Mouse (Mus musculus): Measurements from ENCODE around the gene Lrrc47. TPM values are rescaled to one million over a fixed set of nuclear protein-coding genes. Genes with fewer than 3 reads are reported as not detected.

The Lrrc47 gene
- polyA plus RNA-seq, 1 experiment from 2014 or later: 10.9 TPM

DNA sequence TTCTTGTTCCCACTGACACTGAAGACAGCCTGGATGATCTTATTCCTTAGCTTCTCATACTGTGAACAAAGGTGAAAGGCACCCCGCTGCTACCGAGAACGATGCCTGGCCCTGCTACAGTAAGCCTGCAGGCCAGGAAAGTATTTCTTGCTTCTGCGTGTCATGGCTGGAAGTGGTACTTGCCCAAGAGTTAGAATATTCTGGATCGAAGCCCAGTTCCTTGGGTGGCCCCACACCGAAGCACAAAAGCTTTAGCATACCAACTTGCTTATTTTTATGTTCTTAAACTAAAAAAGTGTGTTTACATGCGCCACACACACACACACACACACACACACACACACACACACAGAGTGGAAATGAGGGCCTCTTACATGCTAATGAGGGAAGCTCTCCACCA lies 16.5 kb downstream of the Lrrc47 start:
- H3K4me2 ChIP-seq (ENCODE audit: low read depth, low read length): no peak overlapping the region
- H3K9me3 ChIP-seq (replicated peaks; ENCODE audit: control insufficient read depth, low read length): no peaks in the 10 kb centered on the region
- peaks cover 32% of the 10 kb centered on the region for H3K4me1 ChIP-seq (ENCODE audit: control insufficient read depth, insufficient read depth, low read length)
- 73% methylated on average over 7 of the region's 7 CpGs for WGBS
- H3K27me3 ChIP-seq (ENCODE audit: control insufficient read depth, insufficient read depth, low read length): no peaks in the 10 kb centered on the region
- no peaks in the 10 kb centered on the region for H3K36me3 ChIP-seq (ENCODE audit: control insufficient read depth, insufficient read depth, low read length)
- H3K27ac ChIP-seq (ENCODE audit: low read length): no peak overlapping the region
- no peak overlapping the region for H3K9ac ChIP-seq (ENCODE audit: low read length)
- H3K4me3 ChIP-seq (replicated peaks; ENCODE audit: low read length): no peak overlapping the region
- no peak for ATAC-seq (ENCODE audit: insufficient read depth, low FRiP score)

DNA sequence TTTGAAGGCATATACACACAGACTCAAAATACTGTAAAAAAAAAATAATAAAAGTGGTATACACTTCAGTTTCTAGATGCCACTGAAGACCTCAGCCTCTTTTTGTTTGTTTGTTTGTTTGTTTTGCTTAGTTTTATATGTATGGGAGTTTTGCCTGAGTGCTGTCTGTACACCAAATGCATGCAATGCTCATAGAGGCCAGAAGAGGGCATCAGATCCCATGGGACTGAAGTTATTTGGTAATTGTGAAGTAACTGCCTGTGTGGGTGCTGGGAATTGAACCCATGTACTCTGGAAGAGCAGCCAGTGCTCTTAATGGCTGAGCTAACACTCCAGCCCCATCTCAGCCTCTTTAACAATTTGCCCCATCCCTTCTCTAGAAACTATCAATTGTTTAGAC lies 17.1 kb downstream of the Lrrc47 start:
- Histone ChIP-seq H3K4me1 (ENCODE audit: control insufficient read depth, insufficient read depth, low read length) (peaks cover 26% of the 10 kb centered on the region), H3K9me3 (replicated peaks; ENCODE audit: control insufficient read depth, low read length) (no peaks in the 10 kb centered on the region), H3K4me3 (replicated peaks; ENCODE audit: low read length) (no peak overlapping the region), H3K4me2 (ENCODE audit: low read depth, low read length) (no peak overlapping the region), H3K9ac (ENCODE audit: low read length) (no peak overlapping the region), H3K27ac (ENCODE audit: low read length) (no peak overlapping the region), H3K27me3 (ENCODE audit: control insufficient read depth, insufficient read depth, low read length) (no peaks in the 10 kb centered on the region), H3K36me3 (ENCODE audit: control insufficient read depth, insufficient read depth, low read length) (no peaks in the 10 kb centered on the region)
- no peak for ATAC-seq (ENCODE audit: insufficient read depth, low FRiP score)

DNA sequence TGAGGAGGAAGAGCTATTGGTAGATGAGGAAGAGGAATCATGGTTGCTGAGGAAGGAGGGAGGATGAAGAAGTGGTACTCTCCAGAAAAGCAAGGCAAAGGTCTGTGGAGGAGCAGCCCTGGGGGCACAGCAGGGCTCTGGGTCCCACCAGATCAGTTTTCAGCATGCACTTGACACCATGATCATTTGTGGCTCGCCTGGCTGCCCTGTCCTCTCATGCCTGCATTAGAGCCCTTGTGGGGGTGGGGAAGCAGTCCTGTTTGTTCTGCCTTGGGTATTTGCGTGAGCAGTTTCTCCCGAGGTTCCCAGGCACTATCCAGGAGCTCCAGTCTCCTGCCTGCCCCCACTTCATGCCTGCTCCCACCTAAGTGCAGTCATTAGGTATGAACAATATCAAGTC lies 25.6 kb downstream of the Lrrc47 start:
- H3K4me3 ChIP-seq (replicated peaks; ENCODE audit: low read length): no peak overlapping the region
- no peak for ATAC-seq (ENCODE audit: insufficient read depth, low FRiP score)
- no peaks in the 10 kb centered on the region for H3K27me3 ChIP-seq (ENCODE audit: control insufficient read depth, insufficient read depth, low read length)
- H3K9ac ChIP-seq (ENCODE audit: low read length): no peak overlapping the region
- H3K36me3 ChIP-seq (ENCODE audit: control insufficient read depth, insufficient read depth, low read length): no peaks in the 10 kb centered on the region
- no peak overlapping the region for H3K27ac ChIP-seq (ENCODE audit: low read length)
- H3K4me1 ChIP-seq (ENCODE audit: control insufficient read depth, insufficient read depth, low read length): no peaks in the 10 kb centered on the region
- H3K4me2 ChIP-seq (ENCODE audit: low read depth, low read length): no peak overlapping the region
- 25% methylated on average over 3 of the region's 3 CpGs for WGBS
- no peaks in the 10 kb centered on the region for H3K9me3 ChIP-seq (replicated peaks; ENCODE audit: control insufficient read depth, low read length)

DNA sequence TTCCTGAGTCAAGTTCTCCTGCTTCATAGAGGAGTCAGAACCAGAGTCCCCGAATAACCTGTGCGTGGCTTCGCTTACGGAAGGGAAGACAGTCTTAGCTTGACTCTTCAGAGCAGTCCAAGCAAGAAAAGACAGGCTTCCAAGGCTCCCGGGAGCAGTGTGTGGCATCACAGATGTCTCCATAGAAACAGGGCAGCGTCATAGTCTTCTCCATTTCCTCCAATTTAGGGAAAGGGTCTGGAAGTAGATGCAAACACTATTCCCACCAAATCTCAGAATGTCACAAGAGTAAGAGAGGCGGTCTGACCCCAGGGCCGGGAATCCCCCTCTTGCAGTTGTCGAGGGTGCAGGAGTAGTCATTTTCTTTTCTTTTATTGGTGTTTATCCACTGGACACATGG lies 31.0 kb downstream of the Lrrc47 start, which contains the start of gene Ccdc27:
Gene Ccdc27 (minus strand): TSS at position 101 of the 400 bp plus-strand sequence.
- H3K4me2 ChIP-seq (ENCODE audit: low read depth, low read length): no peak within 1 kb of the TSS
- 81% methylated on average over 9 of the region's 9 CpGs for WGBS
- ATAC-seq (ENCODE audit: insufficient read depth, low FRiP score): no peak
- no peak within 1 kb of the TSS for H3K9ac ChIP-seq (ENCODE audit: low read length)
- H3K4me1 ChIP-seq (ENCODE audit: control insufficient read depth, insufficient read depth, low read length): no peaks in the 10 kb centered on the region
- H3K27ac ChIP-seq (ENCODE audit: low read length): no peak within 1 kb of the TSS
- no peaks in the 10 kb centered on the region for H3K27me3 ChIP-seq (ENCODE audit: control insufficient read depth, insufficient read depth, low read length)
- no peaks in the 10 kb centered on the region for H3K36me3 ChIP-seq (ENCODE audit: control insufficient read depth, insufficient read depth, low read length)
- H3K4me3 ChIP-seq (replicated peaks; ENCODE audit: low read length): no peak within 1 kb of the TSS
- no peaks in the 10 kb centered on the region for H3K9me3 ChIP-seq (replicated peaks; ENCODE audit: control insufficient read depth, low read length)

DNA sequence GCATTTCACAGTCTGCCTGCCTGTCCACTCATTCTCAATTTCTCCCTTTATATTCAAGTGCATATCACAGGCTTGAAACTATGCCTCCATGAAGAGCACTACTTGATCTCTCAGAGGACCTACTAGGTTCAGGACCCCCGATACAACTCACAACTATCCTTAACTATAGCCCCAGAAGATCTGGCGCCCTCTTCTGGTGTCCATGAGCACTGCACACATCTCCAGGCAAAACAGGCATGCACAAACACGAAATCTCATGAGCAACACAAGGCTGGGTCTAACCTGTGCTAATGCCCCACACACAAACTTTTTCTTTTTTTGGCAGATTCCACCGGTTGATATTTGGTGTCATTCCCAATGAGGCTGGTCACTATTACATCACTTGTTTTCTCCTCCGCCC lies 34.3 kb downstream of the Lrrc47 start:
- Histone ChIP-seq H3K36me3 (ENCODE audit: control insufficient read depth, insufficient read depth, low read length) (no peaks in the 10 kb centered on the region), H3K4me2 (ENCODE audit: low read depth, low read length) (no peak overlapping the region), H3K4me3 (replicated peaks; ENCODE audit: low read length) (no peak overlapping the region), H3K27ac (ENCODE audit: low read length) (no peak overlapping the region), H3K27me3 (ENCODE audit: control insufficient read depth, insufficient read depth, low read length) (no peaks in the 10 kb centered on the region), H3K9me3 (replicated peaks; ENCODE audit: control insufficient read depth, low read length) (no peaks in the 10 kb centered on the region), H3K4me1 (ENCODE audit: control insufficient read depth, insufficient read depth, low read length) (no peaks in the 10 kb centered on the region), H3K9ac (ENCODE audit: low read length) (no peak overlapping the region)
- no peak for ATAC-seq (ENCODE audit: insufficient read depth, low FRiP score)
- WGBS: 69% methylated on average over 5 of the region's 5 CpGs

DNA sequence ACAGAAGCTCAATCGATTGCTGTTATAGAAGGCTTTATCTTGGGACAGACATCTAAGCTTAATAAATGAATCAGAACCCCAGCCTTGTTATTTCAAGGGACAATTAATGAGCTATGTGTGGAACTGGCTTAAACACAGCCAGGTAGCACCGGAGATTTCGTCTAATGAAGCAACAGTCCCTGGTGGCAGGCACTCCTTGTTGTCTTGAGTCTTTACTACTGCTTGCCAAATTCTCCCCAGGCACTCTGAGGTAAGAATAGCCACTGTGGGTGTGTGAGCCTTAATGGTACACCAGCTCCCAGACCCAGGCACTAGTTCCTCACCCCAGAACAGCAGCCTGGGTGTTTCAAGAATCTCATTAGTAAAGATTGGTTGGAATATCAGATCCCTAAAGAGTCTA lies 39.9 kb downstream of the Lrrc47 start:
- WGBS: 86% methylated on average over 3 of the region's 3 CpGs
- Histone ChIP-seq H3K4me3 (replicated peaks; ENCODE audit: low read length) (no peak overlapping the region), H3K27me3 (ENCODE audit: control insufficient read depth, insufficient read depth, low read length) (no peaks in the 10 kb centered on the region), H3K36me3 (ENCODE audit: control insufficient read depth, insufficient read depth, low read length) (no peaks in the 10 kb centered on the region), H3K9ac (ENCODE audit: low read length) (no peak overlapping the region), H3K9me3 (replicated peaks; ENCODE audit: control insufficient read depth, low read length) (no peaks in the 10 kb centered on the region), H3K4me1 (ENCODE audit: control insufficient read depth, insufficient read depth, low read length) (no peaks in the 10 kb centered on the region), H3K4me2 (ENCODE audit: low read depth, low read length) (no peak overlapping the region), H3K27ac (ENCODE audit: low read length) (no peak overlapping the region)
- no peak for ATAC-seq (ENCODE audit: insufficient read depth, low FRiP score)

GRCm38 (mm10) chr4:154053065-154053464 lies 41.5 kb downstream of the Lrrc47 start:
- ATAC-seq (ENCODE audit: insufficient read depth, low FRiP score): no peak
- H3K27me3 ChIP-seq (ENCODE audit: control insufficient read depth, insufficient read depth, low read length): no peaks in the 10 kb centered on the region
- no peak overlapping the region for H3K9ac ChIP-seq (ENCODE audit: low read length)
- no peak overlapping the region for H3K27ac ChIP-seq (ENCODE audit: low read length)
- no peak overlapping the region for H3K4me2 ChIP-seq (ENCODE audit: low read depth, low read length)
- WGBS: 59% methylated on average over 4 of the region's 4 CpGs
- H3K9me3 ChIP-seq (replicated peaks; ENCODE audit: control insufficient read depth, low read length): no peaks in the 10 kb centered on the region
- no peak overlapping the region for H3K4me3 ChIP-seq (replicated peaks; ENCODE audit: low read length)
- no peaks in the 10 kb centered on the region for H3K36me3 ChIP-seq (ENCODE audit: control insufficient read depth, insufficient read depth, low read length)
- no peaks in the 10 kb centered on the region for H3K4me1 ChIP-seq (ENCODE audit: control insufficient read depth, insufficient read depth, low read length)

DNA sequence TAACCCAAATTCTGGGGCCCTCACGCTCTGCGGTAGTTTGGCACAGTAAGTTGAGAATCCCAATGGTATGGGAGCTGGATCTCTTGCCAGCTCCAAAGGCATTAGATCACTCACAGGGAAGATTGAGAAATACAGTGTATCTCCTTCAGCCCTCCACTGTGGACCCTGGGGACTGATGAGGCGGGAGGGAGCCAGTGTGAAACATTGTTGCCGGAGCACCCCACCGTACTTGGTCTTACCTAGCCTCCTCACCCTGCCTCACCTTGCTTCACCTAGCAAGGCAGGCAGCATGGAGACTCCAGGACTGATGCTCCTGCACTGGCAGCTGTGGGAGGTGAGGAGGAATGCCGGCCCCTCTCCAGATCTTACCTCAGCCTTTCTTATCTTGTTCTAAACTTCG lies 44.0 kb downstream of the Lrrc47 start:
- Histone ChIP-seq H3K4me3 (replicated peaks; ENCODE audit: low read length) (no peak overlapping the region), H3K36me3 (ENCODE audit: control insufficient read depth, insufficient read depth, low read length) (no peaks in the 10 kb centered on the region), H3K9ac (ENCODE audit: low read length) (no peak overlapping the region), H3K9me3 (replicated peaks; ENCODE audit: control insufficient read depth, low read length) (no peaks in the 10 kb centered on the region), H3K4me1 (ENCODE audit: control insufficient read depth, insufficient read depth, low read length) (no peaks in the 10 kb centered on the region), H3K27ac (ENCODE audit: low read length) (no peak overlapping the region), H3K27me3 (ENCODE audit: control insufficient read depth, insufficient read depth, low read length) (no peaks in the 10 kb centered on the region), H3K4me2 (ENCODE audit: low read depth, low read length) (no peak overlapping the region)
- no peak for ATAC-seq (ENCODE audit: insufficient read depth, low FRiP score)
- WGBS: 81% methylated on average over 7 of the region's 7 CpGs

GRCm38 (mm10) chr4:154056046-154056445 lies 44.5 kb downstream of the Lrrc47 start:
- H3K27me3 ChIP-seq (ENCODE audit: control insufficient read depth, insufficient read depth, low read length): no peaks in the 10 kb centered on the region
- H3K4me1 ChIP-seq (ENCODE audit: control insufficient read depth, insufficient read depth, low read length): no peaks in the 10 kb centered on the region
- WGBS: 68% methylated on average over 2 of the region's 2 CpGs

DNA sequence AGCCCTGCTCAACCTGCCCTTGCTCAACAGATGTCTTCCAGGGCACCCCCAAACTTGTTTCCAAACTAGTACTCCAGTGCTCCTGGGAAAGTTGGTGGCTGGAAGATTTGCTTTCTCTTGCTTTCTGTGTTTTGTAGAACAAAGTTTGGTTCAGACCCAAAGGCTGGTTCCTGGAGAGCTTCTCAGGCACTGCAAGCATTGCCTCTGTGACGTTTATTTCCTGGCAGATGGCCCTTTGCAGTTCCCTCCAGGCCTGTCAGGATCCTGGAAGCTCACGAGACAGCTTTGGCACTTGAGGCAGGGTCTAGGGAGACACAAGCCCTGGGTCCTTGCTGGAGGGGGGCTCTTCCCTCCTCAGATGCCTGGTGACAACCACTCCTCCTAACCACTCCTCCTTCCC lies 45.1 kb downstream of the Lrrc47 start:
- no peaks in the 10 kb centered on the region for H3K36me3 ChIP-seq (ENCODE audit: control insufficient read depth, insufficient read depth, low read length)

More at GRCm38 (mm10) chr4:154056046-154056445, 44.5 kb downstream of the Lrrc47 start:
- no peaks in the 10 kb centered on the region for H3K9me3 ChIP-seq (replicated peaks; ENCODE audit: control insufficient read depth, low read length)
- H3K4me3 ChIP-seq (replicated peaks; ENCODE audit: low read length): no peak overlapping the region
- no peak overlapping the region for H3K27ac ChIP-seq (ENCODE audit: low read length)
- no peak overlapping the region for H3K9ac ChIP-seq (ENCODE audit: low read length)
- no peak overlapping the region for H3K4me2 ChIP-seq (ENCODE audit: low read depth, low read length)
- no peak for ATAC-seq (ENCODE audit: insufficient read depth, low FRiP score)
- H3K36me3 ChIP-seq (ENCODE audit: control insufficient read depth, insufficient read depth, low read length): no peaks in the 10 kb centered on the region

More for the DNA sequence above, 45.1 kb downstream of the Lrrc47 start:
- Histone ChIP-seq H3K9ac (ENCODE audit: low read length) (no peak overlapping the region), H3K27me3 (ENCODE audit: control insufficient read depth, insufficient read depth, low read length) (no peaks in the 10 kb centered on the region), H3K4me3 (replicated peaks; ENCODE audit: low read length) (no peak overlapping the region), H3K4me2 (ENCODE audit: low read depth, low read length) (no peak overlapping the region), H3K4me1 (ENCODE audit: control insufficient read depth, insufficient read depth, low read length) (no peaks in the 10 kb centered on the region), H3K27ac (ENCODE audit: low read length) (no peak overlapping the region), H3K9me3 (replicated peaks; ENCODE audit: control insufficient read depth, low read length) (no peaks in the 10 kb centered on the region)
- 19% methylated on average over 2 of the region's 2 CpGs for WGBS
- ATAC-seq (ENCODE audit: insufficient read depth, low FRiP score): no peak
